Mouse (Mus musculus): ENCODE measurements around the gene Chst8. TPM values are rescaled to one million over a fixed set of nuclear protein-coding genes. Genes with fewer than 3 reads are reported as not detected.

Chst8 gene
- 1 to 10 TPM; 5.5 to 6.0 TPM for total RNA-seq (2021)
- long read RNA-seq, experiment 1, partial matches to known transcripts: 2 of 5 reads
- long read RNA-seq, experiment 1, other reads (novel, unspliced or antisense): 0 of 5 reads
- long read RNA-seq, experiment 2, partial matches to known transcripts: 0 of 4 reads
- long read RNA-seq, experiment 2, other reads (novel, unspliced or antisense): 1 of 4 reads

DNA sequence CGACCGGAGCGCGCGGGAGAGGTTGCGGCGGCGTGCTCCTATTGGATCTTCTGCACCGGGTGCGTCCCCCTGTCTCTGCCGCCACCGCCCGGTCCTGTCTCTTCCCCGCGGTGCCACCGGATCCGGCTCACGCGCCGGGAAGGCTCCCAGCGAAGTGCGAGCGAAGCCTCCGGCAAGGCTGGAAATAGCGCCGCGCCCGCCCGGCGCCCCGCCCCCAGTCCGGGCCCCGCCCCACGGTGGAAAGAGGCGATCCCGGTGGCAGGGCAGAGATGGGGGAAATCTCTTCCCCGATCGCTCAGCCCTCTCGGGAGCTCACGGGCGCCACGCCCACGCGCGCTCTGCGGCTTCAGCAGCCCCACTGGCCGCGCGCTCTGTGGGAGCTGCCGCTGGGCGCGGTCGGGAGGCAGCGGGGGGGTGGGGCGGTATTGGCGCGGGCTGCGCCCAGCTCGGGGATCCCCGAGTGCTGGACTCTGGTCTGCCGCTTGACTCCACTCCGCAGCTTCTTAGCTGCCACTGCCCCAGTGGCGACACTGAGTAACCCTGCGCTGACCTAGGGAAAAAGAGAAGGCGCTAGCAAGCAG is at the start of gene Chst8:
TSS of gene Chst8 (minus strand) at position 181 of the 581 bp plus-strand sequence.
- peak; percentile 94 for DNase-seq

DNA sequence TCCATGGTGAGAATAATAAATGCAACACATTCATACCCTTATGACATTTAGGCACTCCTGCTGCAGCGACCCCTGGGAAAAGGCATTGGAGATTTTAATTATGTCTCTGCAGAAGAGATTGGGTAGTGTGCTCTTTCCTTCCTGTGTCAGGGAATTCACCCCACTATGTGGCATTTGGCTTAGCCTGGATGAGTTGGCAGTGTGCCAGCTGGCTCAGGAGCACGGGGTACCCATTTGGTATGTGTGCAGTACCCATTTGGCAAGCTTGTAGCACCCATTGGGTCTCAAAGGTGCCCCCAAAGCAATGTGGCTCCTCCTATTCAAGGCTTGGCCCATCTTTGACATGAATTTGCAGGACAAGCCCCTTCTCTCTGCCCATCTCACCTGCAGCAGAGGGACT is 45.8 kb upstream of the Chst8 start:
- peak; percentile 26 for DNase-seq

DNA sequence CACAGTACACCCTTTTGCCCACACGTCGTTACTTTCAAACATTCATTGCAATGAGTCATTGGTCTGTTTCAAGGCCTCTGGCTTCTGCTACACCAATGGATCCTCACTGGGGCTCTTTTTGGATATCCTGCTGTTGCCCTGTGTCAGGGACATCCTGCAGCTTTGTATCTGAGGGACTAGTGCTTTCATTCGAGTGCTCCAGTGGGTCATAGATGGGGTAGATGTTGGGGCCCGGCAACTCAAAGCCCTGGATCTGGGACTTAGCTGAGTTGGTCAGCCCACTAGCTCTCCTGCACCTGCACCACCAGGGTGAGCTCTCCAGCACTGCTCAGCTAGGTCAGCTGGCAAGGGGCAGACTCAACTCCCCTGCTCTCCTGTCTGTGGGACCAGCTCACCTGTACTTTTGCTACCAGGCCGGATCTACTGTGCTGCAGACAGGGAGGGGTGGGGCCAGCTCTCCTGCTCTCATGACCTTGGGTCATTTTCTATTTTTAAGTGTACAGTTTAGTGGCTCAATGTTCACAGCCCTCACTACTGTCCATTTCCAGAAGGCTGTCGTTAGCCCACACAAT is 42.4 kb upstream of the Chst8 start:
- peak; percentile 27 for DNase-seq

DNA sequence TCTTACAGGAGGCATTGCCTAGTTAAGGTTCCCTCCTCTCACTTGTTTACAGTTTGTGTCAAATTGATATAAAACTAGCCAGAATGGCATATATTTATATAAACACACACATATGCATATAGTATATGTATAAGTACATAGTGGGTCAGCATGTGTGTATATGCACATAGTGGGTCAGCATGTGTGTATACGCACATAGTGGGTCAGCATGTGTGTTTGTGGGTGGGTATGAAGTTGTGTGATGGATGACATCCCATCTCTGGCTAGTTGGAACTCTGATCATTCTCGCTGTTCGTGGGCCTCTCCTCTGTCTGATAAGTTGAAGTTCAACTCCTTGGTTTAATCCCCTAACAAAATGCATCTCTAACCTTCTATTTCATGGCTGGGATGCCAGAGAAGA is 40.9 kb upstream of the Chst8 start:
- no peak for DNase-seq

DNA sequence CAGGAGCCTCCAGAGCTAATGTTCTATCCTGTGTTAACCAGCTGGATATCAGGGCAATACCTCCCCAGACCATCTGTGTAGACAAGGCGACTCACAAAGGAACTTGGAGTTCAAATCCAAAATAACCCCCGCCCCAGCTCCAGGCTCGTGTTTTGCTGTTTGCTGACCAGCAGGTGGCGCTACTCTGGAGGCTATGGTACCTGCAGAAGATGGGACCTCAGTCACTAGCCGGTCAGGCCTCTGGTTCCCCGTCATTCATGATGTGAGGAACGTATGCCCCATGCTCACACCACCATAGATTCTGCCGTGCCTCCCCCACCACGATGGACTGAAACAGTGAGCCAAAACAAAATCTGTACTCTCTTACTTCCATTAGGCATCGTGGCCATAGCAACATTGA is 37.1 kb upstream of the Chst8 start:
- peak; percentile 12 for DNase-seq

DNA sequence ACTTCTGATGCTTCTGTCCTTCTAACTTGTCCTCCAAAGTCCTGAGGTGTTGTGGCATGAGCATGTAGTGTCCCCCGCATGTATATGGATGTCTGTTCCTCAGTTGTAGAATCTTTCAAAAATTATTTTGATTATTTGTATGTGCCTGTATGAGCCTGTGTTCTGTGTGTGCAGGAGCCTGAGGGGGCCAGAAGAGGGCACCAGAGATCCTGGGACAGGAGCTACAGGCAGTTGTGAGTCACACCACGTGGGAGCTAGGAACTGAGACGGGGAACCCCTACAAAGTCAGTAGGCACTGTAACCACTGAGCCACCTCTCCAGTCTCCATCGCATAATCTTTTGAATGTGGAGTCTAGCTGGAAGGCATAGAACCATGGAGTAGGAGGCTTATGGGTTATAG is 36.3 kb upstream of the Chst8 start:
- no peak for DNase-seq

DNA sequence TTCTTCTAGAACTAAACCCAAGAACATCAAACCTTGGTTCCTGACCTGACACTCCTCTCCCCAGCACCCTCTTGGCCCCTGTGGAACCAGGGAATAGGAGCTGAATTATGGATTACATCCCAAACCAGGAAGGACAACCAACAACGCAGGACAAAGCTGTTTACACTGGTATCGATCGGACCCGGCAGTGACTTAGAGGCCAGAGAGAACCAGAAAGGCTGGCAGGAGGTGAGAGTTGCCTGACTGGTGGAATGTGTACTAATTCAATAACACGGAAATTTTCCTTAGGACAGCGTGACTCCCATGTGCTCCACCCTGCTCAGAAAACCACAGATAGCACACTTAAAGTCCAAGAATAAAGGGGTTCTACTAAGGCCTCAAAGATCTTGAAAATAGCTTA is 35.4 kb upstream of the Chst8 start:
- DNase-seq: no peak

DNA sequence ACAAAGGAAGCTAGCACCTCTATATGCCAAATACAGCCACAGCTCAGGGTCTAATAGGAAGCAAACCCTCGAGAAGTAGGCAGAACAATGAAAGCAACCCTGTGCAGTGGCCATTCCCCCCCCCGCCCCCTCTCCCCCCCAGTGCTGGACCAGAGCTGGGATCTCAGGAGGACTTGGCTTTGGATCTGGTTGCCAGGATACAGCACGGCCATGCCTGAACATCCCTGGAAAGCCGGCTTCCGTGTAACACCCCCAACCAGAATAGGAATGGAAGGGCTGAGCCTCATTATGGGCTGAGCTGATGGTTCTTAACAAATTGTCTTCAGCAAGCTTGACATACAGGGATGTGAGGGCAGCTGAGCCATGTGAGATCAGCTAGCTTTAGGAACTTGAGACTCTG is 34.9 kb upstream of the Chst8 start:
- no peak for DNase-seq

DNA sequence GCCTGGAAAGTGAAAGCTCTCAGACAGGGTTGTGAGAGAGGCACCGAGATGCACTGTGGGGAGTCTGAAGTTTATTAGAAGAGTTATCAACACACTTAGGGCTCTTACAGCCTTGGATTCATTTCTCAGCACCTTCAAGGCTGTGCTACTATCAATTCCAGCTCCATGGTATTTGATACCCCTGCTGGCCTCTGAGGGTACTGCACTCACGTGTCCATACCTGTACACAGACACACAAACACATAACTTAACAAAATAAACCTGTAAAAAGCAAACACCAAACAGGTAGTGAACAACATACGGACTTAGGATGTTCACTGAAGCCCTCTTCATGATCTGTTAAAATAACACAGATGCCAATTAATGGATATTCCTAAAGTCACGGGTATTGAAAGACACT is 26.2 kb upstream of the Chst8 start:
- no peak for DNase-seq

DNA sequence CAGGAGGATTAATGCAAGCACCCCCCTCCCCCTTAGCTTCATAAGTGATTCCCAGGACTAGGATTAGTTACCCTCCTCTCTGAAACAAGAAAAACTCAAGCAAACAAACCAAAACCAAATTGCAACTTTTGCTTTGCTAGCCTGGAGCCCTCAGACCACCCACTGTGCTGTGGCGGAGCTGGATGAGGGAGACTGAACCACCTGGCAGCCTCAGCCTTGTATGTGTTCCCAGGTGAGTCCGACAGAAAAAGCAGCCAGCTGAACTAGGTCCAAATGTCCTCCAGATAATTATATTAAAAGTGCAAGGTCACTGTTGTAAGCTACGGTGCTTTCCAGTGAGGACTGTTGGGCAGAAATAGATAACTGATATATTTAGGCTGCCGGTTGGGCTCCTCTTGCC is 25.7 kb upstream of the Chst8 start:
- DNase-seq: no peak

DNA sequence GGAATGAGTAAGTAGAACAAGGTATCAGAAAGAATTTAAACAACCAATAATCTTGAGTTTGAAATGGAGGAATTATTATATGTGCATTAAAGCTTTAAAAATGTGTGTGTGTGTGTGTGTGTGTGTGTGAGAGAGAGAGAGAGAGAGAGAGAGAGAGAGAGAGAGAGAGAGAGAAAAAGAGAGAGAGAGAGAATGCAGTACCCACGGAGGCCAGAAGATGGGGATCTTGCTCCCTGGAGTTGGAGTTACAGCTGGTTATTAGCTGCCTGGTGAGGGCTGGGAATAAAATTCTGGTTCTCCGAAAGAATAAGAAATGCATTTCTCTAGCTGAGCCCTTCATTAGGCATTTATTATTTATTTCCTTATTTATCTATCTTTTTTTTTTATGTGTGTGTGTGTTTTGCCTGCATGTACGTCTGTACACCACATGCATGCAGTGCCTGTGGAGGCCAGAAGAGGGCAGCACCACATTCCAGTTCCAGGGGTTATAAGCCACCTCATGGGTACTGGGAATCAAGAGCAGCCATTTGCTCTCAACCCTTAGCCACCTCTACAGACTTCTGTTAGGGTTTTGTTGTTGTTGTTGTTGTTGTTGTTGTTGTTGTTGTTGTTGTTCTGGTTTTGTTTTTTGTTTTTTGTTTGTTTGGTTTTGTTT is 13.9 kb upstream of the Chst8 start:
- no peak for DNase-seq

DNA sequence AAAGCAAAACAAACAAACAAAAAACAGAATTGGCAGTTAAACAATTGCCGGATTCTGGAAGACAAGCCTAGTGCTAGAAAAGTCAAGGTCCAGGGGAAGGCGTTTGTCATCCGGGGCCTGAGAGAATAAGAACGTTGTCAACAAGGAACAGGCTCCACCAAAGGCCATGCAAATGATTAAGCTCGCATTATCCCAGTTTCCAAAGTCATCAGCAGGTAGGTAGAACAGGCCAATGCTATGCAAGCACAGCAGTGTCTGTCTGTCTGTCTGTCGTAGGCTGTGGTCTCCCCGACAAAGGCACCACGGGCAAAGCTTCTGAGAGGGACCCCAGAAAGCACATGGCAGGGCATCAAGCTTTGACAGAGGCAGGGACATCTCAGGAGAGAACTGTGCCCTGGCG is 9.1 kb upstream of the Chst8 start:
- no peak for DNase-seq

DNA sequence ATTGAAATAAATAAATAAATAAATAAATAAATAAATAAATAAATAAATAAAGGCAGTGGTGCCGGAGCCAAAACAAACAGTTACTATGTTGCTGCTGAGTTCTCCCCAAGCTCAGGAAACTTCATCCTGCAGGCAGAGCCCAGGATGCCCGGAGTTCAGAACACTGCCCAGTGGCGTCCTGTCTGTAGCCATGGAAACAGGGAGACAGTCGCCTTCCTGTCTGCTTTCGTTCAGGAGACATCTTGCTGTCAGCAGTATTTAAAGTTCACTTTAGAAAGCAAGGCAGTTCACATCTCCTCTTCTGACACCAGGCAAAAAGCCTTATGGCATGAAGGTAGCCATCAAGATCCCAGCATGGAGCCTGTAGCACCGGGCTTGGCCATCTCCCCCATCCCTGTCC is 8.0 kb upstream of the Chst8 start:
- no peak for DNase-seq

DNA sequence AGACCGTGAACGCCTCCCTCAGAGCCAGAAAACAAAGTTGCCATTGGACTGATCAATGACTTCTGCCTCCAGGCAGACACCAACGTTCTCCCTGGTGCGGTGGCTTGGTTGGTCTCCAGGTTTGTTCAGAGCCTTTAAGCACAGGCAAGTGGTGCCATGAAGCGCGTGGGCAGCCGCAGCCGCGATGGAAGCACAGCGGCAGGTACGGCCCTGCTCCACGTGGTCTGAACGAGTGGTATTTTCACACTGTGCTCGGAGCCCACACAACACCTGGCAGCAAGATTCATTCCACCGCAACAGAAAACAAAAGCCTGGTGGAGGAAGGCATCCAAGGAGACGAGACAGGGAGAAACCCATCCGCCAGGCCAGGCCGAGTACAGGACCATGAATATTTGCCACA is 7.3 kb upstream of the Chst8 start:
- DNase-seq: no peak

DNA sequence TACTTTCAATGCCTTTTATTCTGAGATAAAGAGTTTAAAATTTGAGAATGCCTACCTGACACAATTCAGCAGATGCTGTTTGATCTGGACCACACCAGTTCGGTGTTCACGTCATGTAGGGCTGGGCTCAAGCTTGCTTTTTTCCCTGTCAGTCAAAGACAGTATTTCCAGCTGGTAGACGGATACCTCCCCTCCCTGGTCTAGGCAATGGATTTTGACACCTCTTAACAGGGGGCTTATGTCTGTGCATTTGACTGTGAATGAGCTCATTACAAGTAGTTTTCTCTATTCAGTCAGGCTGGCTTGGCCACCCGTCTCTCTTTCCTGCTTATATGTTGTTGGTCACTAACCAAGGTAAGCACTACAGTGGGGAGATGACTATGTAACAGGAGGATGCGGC is 6.1 kb upstream of the Chst8 start:
- DNase-seq: no peak

DNA sequence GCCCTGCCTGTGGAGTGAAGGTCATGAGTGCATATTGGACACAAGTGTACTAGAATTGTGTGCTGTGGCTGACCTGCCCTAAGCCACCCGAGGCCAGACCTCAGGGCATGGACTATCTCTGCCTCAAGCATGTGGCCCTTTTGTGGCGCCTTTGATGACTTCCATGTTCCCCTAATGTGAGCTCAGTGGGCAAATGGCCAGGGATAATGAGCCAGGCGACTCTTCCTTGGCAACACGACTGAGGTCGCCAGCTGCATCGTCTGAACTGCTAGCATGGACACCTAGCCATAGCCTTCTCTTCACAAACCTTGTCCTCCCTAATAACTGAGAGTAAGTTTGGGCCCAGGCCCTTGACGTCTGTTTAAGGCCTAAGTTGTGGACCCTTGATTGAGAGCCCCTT is 4.5 kb upstream of the Chst8 start:
- DNase-seq: no peak

DNA sequence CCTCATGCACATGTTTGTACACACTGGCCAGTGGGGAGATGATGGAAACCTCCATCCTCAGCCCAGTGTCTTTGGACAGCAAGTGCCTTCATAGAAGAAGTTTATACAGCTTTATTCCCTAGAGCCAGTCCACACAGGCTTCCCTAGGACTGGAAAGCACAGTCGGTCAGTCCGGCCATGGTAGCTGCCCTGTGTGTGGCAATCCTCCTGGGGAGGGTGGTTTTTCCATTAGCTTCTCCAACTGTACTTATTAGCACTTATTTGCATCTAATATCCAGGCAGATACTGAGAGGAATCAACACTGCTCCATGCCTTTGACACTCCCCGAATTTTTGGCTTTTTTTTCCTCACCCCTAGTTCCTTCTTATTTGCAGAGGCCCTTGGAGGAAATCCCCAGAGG is 2.3 kb upstream of the Chst8 start:
- peak; percentile 63 for DNase-seq

DNA sequence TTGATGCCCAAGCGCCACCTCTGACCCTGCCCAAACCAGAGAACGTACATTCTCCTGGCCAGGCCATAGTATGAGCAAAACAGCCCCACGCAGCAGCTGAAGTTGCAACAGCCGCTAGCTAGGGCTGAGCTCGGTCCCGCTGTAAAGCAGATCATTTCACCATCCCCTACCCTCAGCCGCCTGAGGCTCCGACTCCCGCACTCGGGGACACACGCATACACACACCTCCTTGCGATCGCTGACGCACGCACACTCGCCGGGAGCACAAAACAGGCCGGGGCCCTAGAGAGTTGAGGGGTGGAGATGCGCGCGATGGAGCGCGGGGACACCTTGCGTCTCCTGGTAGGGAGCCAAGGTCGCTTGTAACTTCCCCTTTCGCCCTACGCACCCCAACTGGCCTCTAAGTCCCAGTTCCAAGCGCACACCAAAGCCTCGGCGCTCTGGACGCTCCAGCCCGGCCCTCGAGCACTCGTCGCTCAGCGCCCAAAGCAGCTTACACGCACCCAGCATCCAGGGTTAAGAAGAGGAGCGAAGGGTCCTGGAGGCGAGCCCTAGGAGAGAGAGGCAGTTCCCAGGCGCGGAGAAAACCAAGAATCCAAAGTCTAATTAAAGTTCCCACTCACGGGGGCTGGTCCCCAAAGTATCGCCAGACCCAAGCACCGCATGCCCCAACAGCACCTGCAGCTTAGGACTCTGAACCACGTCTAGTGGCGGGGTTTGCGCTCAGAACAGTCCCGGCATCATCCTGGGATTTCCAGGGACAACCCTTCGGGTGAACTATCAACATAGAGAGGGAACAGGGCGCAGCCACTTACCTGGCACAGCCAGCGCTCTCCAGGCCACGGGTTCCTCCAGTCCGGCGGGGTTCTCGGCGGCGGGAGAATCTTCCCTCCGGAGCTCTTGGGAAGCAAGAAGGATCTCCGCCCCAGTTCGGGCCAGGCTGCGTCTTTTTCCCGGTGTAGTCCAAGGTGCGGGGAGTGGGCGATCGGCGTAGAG is 682 bp downstream of the Chst8 start:
- DNase-seq: peak; percentile 35

DNA sequence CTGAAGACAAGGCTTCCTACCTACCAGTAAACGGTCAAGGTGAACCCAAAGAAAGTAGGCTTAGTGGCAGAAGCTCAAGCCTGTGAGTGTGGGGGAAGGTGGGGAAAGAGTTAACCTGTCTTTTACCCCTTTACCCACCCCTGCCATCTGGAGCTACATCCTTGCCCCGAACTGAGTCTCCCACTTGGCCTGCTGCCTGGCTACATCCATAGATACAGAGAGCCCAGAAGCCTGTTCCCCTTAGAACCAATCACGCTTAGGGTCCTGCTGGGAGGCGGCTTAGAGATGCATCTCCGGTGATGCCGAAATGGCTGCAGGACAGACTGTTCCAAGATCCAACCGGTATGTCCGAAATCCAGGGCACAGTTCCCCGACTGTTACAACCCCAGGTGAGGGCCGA is 1.5 kb downstream of the Chst8 start:
- no peak for DNase-seq

DNA sequence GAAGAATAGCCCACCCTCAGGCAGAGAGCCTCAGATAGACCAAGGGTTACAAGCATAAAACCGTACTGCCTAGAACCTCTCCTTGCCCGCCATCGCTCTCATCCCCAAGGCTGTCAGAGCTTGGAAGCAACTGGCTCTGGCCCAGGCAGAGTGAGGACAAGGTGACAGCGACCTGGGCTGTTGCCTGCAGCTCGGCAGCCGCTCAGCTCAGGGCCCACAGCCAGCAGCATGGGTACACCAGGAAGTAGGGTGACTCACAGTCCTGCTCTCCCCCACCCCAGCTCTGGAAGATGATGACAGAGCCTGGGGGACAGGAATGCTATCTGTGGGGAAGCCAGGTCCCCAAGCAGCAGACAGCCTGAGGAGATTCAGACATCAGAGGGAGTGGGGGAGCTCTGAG is 6.2 kb downstream of the Chst8 start:
- DNase-seq: peak; percentile 89

DNA sequence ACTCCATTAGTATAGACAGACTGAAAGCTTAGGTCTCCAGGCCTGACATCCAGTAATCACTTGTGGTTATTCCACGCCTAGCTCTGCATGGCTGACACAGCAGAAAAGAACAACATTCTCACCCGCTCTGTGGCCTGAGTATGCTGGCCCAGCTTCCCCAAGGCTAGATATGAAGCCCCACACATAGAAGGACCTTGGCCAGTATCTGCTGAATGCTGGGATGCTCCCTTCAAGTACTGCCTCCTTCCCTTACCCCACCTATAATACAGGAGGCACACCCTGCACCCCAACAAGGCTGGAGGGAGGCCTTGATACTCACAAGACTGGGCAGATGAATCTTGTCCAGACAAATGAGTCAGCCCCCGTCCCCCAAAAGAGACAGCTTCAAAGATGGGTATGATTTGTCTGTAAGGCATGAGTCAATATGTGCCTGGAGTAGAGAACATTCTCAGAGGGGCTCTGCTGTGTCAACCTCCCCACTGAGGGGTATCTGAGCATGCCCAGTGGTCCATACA is 6.8 kb downstream of the Chst8 start:
- peak; percentile 53 for DNase-seq

DNA sequence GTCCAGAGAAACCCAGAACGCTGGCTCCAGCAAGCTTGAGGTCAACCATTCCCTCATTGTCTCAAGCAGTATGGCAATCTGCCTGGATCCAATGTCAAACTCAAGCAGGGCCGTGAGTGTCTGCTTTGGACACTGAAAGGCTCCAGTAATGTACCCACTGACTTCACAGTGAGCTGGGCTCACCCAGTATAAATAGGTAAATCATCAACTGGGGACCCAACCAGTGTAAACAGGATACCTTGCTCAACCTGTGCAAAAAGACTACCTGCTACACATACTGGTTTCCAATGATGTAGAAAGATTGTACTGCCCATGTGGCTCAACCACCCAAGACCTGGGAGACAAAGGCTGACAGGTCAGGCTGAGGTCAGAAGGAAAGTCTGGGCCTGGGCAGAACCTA is 7.5 kb downstream of the Chst8 start:
- no peak for DNase-seq
